Mouse (Mus musculus): Measurements from ENCODE around the gene Rfpl4b. TPM values are rescaled to one million over a fixed set of nuclear protein-coding genes. Genes with fewer than 3 reads are reported as not detected.

Gene Rfpl4b
- total and polyA plus RNA-seq, 3 experiments, result not detected

DNA sequence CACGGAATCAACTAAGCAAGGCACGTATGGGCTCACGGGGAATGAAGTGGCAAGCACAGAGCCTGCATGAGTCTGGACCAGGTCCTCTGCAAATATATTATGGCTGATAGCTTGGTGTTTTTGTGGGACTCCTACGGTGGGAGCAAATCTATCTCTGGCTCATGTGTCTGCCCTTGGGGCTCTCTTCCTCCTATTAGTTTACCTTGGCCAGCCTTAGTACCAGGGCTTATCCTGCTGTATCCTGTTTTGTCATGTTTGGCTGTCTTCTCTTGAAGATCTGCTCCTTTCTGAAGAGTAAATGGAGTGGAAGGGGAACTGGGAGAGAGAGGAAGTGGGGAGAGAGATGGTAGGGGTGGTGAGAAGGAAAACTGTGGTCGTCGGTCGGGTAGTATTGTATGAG is 18.3 kb downstream of the Rfpl4b start:
- Histone ChIP-seq H3K36me3 (replicated peaks in 1 of 2; ENCODE audit: control insufficient read depth in 1 of 2, insufficient read depth in 1 of 2, low read length in 1 of 2) (no peaks in the 10 kb centered on the region), H3K27ac (ENCODE audit: insufficient read depth, low read depth) (no peak overlapping the region), H3K9ac (ENCODE audit: insufficient read depth, low read depth) (no peak overlapping the region), H3K79me2 (replicated peaks; ENCODE audit: control insufficient read depth, extremely low read depth, insufficient read depth, poor library complexity, severe bottlenecking) (no peaks in the 10 kb centered on the region), H3K4me3 (replicated peaks in 1 of 3; ENCODE audit: low read depth in 2 of 3, low read length in 2 of 3, poor library complexity in 1 of 3) (no peak overlapping the region), H3K4me2 (ENCODE audit: insufficient read depth, low read depth, poor library complexity, severe bottlenecking) (no peak overlapping the region), H3K9me3 (replicated peaks; ENCODE audit: low read length) (no peaks in the 10 kb centered on the region), H3K27me3 (replicated peaks) (no peaks in the 10 kb centered on the region), H3K4me1 (ENCODE audit: control insufficient read depth in 1 of 2, insufficient read depth in 2 of 2) (no peaks in the 10 kb centered on the region)
- TF ChIP-seq MXI1 (IDR thresholded peaks at IDR 0.05; ENCODE audit: low read depth, low read length), result no peak
- TF ChIP-seq PAX5 (IDR thresholded peaks at IDR 0.05; ENCODE audit: low read length), result no peak
- TF ChIP-seq ZNF384 (IDR thresholded peaks at IDR 0.05; ENCODE audit: low read depth, low read length), result no peak
- TF ChIP-seq MYC (IDR thresholded peaks at IDR 0.05; ENCODE audit: low read depth, low read length), result no peak
- TF ChIP-seq MAX (IDR thresholded peaks at IDR 0.05; ENCODE audit: low read length), result no peak
- TF ChIP-seq ZMIZ1 (IDR thresholded peaks at IDR 0.05; ENCODE audit: low read depth, low read length), result no peak
- TF ChIP-seq SMC3 (IDR thresholded peaks at IDR 0.05; ENCODE audit: low read depth, low read length), result no peak
- TF ChIP-seq NRF1 (IDR thresholded peaks at IDR 0.05; ENCODE audit: low read depth, low read length), result no peak
- TF ChIP-seq KAT2A (IDR thresholded peaks at IDR 0.05; ENCODE audit: insufficient replicate concordance, low read length), result no peak
- no peak for TF ChIP-seq MAZ (IDR thresholded peaks at IDR 0.05; ENCODE audit: low read depth, low read length)
- no peak for DNase-seq (ENCODE audit: extremely low read depth)
- dilution Hi-C loops (cut with MboI; ENCODE audit: extremely low pct_ligation_motif_present, extremely low pct_unique_long_range_greater_than_20kb, low sequenced_read_pairs) (no loop called here), in situ Hi-C loops (cut with MboI; ENCODE audit: low pct_ligation_motif_present, low pct_unique_long_range_greater_than_20kb, low sequenced_read_pairs) (no loop called here)

DNA sequence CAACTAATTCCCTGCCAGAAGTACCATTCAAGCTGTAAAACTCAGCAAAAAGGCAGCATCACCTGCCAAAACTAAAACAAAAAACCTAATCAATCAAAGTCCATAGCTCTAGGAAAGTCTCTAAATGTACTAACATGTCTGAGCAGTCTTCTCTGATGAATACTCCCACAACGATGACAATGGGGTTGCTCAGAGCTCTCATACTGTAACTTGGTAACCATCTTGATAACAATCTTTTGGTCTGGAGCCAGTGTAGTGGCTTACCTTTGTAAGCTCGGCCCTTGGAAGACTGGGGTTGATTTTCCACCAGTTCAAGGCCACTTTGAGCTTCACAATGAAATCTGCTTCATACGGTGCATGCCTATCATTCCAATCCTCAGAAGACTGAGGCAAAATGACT is 33.0 kb downstream of the Rfpl4b start:
- dilution Hi-C loops (cut with MboI; ENCODE audit: extremely low pct_ligation_motif_present, extremely low pct_unique_long_range_greater_than_20kb, low sequenced_read_pairs) (no loop called here), in situ Hi-C loops (cut with MboI; ENCODE audit: low pct_ligation_motif_present, low pct_unique_long_range_greater_than_20kb, low sequenced_read_pairs) (no loop called here)
- H3K36me3 ChIP-seq (replicated peaks in 1 of 2; ENCODE audit: control insufficient read depth in 1 of 2, insufficient read depth in 1 of 2, low read length in 1 of 2), result no peaks in the 10 kb centered on the region
- no peak overlapping the region for H3K27ac ChIP-seq (ENCODE audit: insufficient read depth, low read depth)
- no peaks in the 10 kb centered on the region for H3K27me3 ChIP-seq (replicated peaks)
- H3K4me2 ChIP-seq (ENCODE audit: insufficient read depth, low read depth, poor library complexity, severe bottlenecking), result no peak overlapping the region
- no peak overlapping the region for H3K4me3 ChIP-seq (replicated peaks in 1 of 3; ENCODE audit: low read depth in 2 of 3, low read length in 2 of 3, poor library complexity in 1 of 3)
- no peaks in the 10 kb centered on the region for H3K4me1 ChIP-seq (ENCODE audit: control insufficient read depth in 1 of 2, insufficient read depth in 2 of 2)
- no peaks in the 10 kb centered on the region for H3K9me3 ChIP-seq (replicated peaks; ENCODE audit: low read length)
- no peak overlapping the region for H3K9ac ChIP-seq (ENCODE audit: insufficient read depth, low read depth)
- no peak for DNase-seq (ENCODE audit: extremely low read depth)
- TF ChIP-seq KAT2A (IDR thresholded peaks at IDR 0.05; ENCODE audit: insufficient replicate concordance, low read length) (no peak), HCFC1 (IDR thresholded peaks at IDR 0.05; ENCODE audit: low read depth, low read length) (no peak), RCOR1 (conservative IDR thresholded peaks at IDR 0.05; ENCODE audit: low read depth, low read length) (no peak), NRF1 (IDR thresholded peaks at IDR 0.05; ENCODE audit: low read depth, low read length) (no peak), MAZ (IDR thresholded peaks at IDR 0.05; ENCODE audit: low read depth, low read length) (no peak), E2F4 (IDR thresholded peaks at IDR 0.05; ENCODE audit: insufficient replicate concordance, low read depth, low read length) (no peak), POLR2AphosphoS2 (IDR thresholded peaks at IDR 0.05; ENCODE audit: low read depth, low read length) (no peak), USF2 (conservative IDR thresholded peaks at IDR 0.05; ENCODE audit: low read depth, low read length) (no peak), EP300 (IDR thresholded peaks at IDR 0.05; ENCODE audit: low read length) (no peak), NELFE (IDR thresholded peaks at IDR 0.05; ENCODE audit: low read depth, low read length) (no peak), CTCF (conservative IDR thresholded peaks at IDR 0.05 in 1 of 2, IDR thresholded peaks at IDR 0.05 in 1 of 2; ENCODE audit: low read depth in 2 of 2, low read length in 2 of 2) (no peak), BHLHE40 (IDR thresholded peaks at IDR 0.05; ENCODE audit: low read depth, low read length) (no peak), SMC3 (IDR thresholded peaks at IDR 0.05; ENCODE audit: low read depth, low read length) (no peak)
- no peaks in the 10 kb centered on the region for H3K79me2 ChIP-seq (replicated peaks; ENCODE audit: control insufficient read depth, extremely low read depth, insufficient read depth, poor library complexity, severe bottlenecking)

Other genes with a start within 250 kb of the Rfpl4b start
- gene Lama4, start 143.7 kb upstream of the Rfpl4b start, total RNA-seq (2012; rRNA removed), result 0.04 and 0.08 TPM in 2 replicates
- gene Lama4, start 143.7 kb upstream of the Rfpl4b start, total RNA-seq (2014; rRNA removed), result 0.18 and 0.19 TPM in 2 replicates
- gene Lama4, start 143.7 kb upstream of the Rfpl4b start, polyA plus RNA-seq (2012; ENCODE audit: insufficient read length, low read depth), result 0.37 and 0.50 TPM in 2 replicates

Measured in CH12.LX (cell line).